Mouse (Mus musculus): ENCODE measurements around the gene Sik1. TPM values are rescaled to one million over a fixed set of nuclear protein-coding genes. Genes with fewer than 3 reads are reported as not detected.
A peak's percentile ranks its signal among the peaks of the same experiment; 100 is the strongest.

Sik1 gene
- 19.9 and 23.5 TPM in 2 replicates for polyA plus RNA-seq (2012; rRNA removed)
- 22.3 and 26.9 TPM in 2 replicates for polyA plus RNA-seq (2014; fragmentation: Nextera tagmentation; extraction: Ambion mirVana)

DNA sequence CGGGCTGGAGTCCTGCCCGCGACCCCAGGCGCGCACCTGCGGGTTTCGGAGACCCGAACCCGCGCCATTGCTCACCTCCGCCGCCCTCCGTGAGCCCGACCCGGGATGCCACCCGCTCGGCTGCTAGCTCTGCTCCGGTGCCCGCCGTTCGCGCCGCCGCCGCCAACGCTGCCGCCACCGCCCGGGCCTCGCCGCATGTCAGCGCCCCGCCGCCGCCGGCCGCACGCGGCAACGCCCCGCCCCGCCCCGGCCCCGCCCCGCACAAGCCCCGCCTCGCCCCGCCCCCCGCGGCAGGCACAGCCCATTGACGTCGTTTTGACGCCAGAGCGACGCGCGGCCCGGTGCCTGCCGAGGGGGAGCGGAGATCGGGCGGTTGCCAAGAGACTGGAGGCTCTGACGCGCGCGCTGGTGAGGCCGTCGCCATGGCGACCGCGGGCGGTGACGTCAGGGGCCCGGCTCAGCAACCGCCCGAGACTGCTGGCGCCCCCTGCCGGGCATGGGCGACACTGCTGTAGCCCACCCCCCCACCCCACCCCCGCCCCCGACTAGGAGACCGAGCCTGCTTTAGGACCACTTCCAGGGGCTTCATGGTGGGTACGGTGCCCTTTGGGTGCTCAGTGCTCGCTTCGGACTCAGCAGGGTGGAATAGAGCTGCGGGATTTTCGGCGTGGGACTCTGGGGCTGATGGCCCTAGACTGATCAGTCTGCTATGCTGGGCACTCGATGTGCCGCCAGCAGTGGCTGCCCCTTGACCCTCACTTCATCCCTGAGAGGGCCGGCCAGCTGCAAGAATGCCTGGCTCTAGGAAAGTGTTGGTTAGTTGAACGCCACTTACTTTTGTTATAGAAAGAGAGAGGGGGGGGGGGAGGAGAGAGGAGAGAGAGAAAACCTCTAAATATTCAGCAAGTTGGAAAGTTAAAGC is at the start of gene Sik1:
Gene Sik1 (minus strand): TSS at position 208 of the 922 bp plus-strand sequence.
- H3K4me1 ChIP-seq (ENCODE audit: control insufficient read depth, insufficient read depth, low read length) = peaks cover 22% of the 10 kb centered on the region
- peaks cover 7% of the 10 kb centered on the region for H3K36me3 ChIP-seq (ENCODE audit: control insufficient read depth, insufficient read depth, low read length)
- no peak for TF ChIP-seq POLR2A (IDR thresholded peaks at IDR 0.05; ENCODE audit: borderline replicate concordance, extremely low read depth, insufficient read depth, insufficient read length)
- 0% methylated on average over 24 of the region's 92 CpGs for WGBS
- ATAC-seq (ENCODE audit: low FRiP score, low read depth) = peak; percentile 94
- peak within 1 kb of the TSS; percentile 85 for H3K27ac ChIP-seq (replicated peaks; ENCODE audit: low read depth, low read length)
- no peaks in the 10 kb centered on the region for H3K27me3 ChIP-seq (ENCODE audit: control insufficient read depth, insufficient read depth, low read length)
- peak; percentile 97 for DNase-seq (ENCODE audit: low spot score)
- peak within 1 kb of the TSS; percentile 91 for H3K4me3 ChIP-seq (replicated peaks; ENCODE audit: low read length)
- H3K9ac ChIP-seq (ENCODE audit: low read depth, low read length, severe bottlenecking) = peak within 1 kb of the TSS; percentile 81
- H3K4me2 ChIP-seq (replicated peaks; ENCODE audit: low read depth, low read length, severe bottlenecking) = peak within 1 kb of the TSS; percentile 88
- H3K9me3 ChIP-seq (ENCODE audit: control insufficient read depth, low read length) = no peaks in the 10 kb centered on the region

DNA sequence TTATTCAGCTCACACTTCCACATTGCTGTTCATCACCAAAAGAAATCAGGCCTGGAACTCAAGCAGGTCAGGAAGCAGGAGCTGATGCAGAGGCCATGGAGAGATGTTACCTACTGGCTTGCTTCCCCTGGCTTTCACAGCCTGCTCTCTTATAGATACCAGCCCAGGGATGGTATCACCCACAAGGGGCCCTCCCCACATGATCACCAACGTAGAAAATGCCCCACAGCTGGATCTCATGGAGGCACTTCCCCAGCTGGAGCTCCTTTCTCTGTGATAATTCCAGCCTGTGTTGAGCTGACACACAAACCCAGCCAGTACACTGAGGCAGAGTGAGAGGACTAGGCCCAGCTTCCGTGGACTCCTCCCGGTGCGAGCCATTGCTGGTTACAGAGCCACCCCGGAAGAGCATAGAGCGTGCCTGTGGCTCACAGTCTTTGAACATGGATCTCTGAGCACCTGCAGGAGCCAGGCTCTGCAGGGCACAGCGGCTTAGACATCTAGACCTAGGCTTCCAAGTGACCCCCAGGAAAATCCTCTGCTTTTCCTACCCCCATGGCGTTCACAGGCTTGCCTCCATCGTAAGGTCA is 49.7 kb upstream of the Sik1 start:
- H3K4me3 ChIP-seq (replicated peaks; ENCODE audit: low read length) = no peak overlapping the region
- H3K9ac ChIP-seq (ENCODE audit: low read depth, low read length, severe bottlenecking) = no peak overlapping the region
- WGBS = 84% methylated on average over 9 of the region's 9 CpGs
- H3K36me3 ChIP-seq (ENCODE audit: control insufficient read depth, insufficient read depth, low read length) = no peaks in the 10 kb centered on the region
- no peaks in the 10 kb centered on the region for H3K9me3 ChIP-seq (ENCODE audit: control insufficient read depth, low read length)
- no peaks in the 10 kb centered on the region for H3K4me1 ChIP-seq (ENCODE audit: control insufficient read depth, insufficient read depth, low read length)
- no peaks in the 10 kb centered on the region for H3K27me3 ChIP-seq (ENCODE audit: control insufficient read depth, insufficient read depth, low read length)
- DNase-seq (ENCODE audit: low spot score) (no peak), ATAC-seq (ENCODE audit: low FRiP score, low read depth) (no peak)
- peak overlapping the region; percentile 58; the same call in 1 of the 2 replicates for H3K27ac ChIP-seq (replicated peaks; ENCODE audit: low read depth, low read length)
- H3K4me2 ChIP-seq (replicated peaks; ENCODE audit: low read depth, low read length, severe bottlenecking) = no peak overlapping the region
- no peak for TF ChIP-seq POLR2A (IDR thresholded peaks at IDR 0.05; ENCODE audit: borderline replicate concordance, extremely low read depth, insufficient read depth, insufficient read length)

DNA sequence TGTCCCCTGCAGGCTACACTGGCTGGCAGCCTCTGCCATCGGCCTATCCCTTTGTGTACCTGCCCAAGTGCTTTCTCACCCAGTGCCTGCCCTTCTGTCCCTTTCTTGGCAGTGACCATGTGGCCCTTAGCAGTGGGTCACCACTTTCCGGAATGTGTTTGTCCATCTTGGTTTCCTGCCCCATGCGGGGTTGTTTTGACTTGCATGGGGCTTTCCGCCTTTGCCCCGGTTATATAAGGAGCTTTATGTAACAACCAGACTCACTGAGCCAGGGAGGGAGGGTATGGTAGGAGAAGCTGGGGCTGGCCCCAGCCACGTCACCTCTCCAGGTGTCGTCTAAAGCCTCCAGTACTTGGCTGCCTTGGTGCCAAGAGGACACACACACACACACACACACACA is 48.4 kb upstream of the Sik1 start:
- H3K36me3 ChIP-seq (ENCODE audit: control insufficient read depth, insufficient read depth, low read length) = no peaks in the 10 kb centered on the region
- no peak for ATAC-seq (ENCODE audit: low FRiP score, low read depth)
- H3K9me3 ChIP-seq (ENCODE audit: control insufficient read depth, low read length) = no peaks in the 10 kb centered on the region
- no peaks in the 10 kb centered on the region for H3K27me3 ChIP-seq (ENCODE audit: control insufficient read depth, insufficient read depth, low read length)
- no peak for TF ChIP-seq POLR2A (IDR thresholded peaks at IDR 0.05; ENCODE audit: borderline replicate concordance, extremely low read depth, insufficient read depth, insufficient read length)
- no peak overlapping the region for H3K9ac ChIP-seq (ENCODE audit: low read depth, low read length, severe bottlenecking)
- H3K4me2 ChIP-seq (replicated peaks; ENCODE audit: low read depth, low read length, severe bottlenecking) = no peak overlapping the region
- H3K27ac ChIP-seq (replicated peaks; ENCODE audit: low read depth, low read length) = no peak overlapping the region
- no peaks in the 10 kb centered on the region for H3K4me1 ChIP-seq (ENCODE audit: control insufficient read depth, insufficient read depth, low read length)
- 82% methylated on average over 7 of the region's 7 CpGs for WGBS
- no peak overlapping the region for H3K4me3 ChIP-seq (replicated peaks; ENCODE audit: low read length)
- DNase-seq (ENCODE audit: low spot score) = no peak

DNA sequence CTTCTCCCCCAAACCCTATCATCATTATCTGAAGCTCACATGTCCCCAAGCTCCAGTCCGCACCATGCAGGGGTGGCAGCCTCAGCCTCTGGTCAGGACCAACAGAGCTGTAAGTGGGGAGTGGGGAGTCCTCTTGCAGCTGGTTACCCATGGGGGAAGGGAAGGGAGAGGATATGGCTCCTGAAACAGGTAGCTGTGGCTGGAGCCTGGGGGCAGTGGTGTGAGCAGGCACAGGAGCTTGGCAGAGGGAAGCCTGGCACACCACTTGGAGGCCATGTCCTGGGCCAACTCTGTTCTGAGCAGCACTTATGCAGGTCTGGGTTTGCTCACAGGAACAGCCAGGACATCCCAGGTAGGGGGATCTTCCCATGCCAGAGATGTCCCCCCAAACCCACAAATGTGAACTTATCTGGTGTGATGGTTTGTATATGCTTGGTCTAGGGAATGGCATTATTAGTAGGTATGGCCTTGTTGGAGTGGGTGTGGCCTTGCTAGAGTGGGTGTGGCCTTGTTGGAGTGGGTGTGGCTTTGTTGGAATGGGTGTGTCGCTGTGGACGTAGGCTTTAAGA is 47.1 kb upstream of the Sik1 start:
- WGBS = 66% methylated on average over 3 of the region's 3 CpGs

GRCm38 (mm10) chr17:31901461-31902204 is 46.0 kb upstream of the Sik1 start:
- Histone ChIP-seq H3K27me3 (ENCODE audit: control insufficient read depth, insufficient read depth, low read length) (no peaks in the 10 kb centered on the region), H3K36me3 (ENCODE audit: control insufficient read depth, insufficient read depth, low read length) (no peaks in the 10 kb centered on the region), H3K9ac (ENCODE audit: low read depth, low read length, severe bottlenecking) (no peak overlapping the region), H3K4me2 (replicated peaks; ENCODE audit: low read depth, low read length, severe bottlenecking) (no peak overlapping the region), H3K9me3 (ENCODE audit: control insufficient read depth, low read length) (no peaks in the 10 kb centered on the region), H3K27ac (replicated peaks; ENCODE audit: low read depth, low read length) (no peak overlapping the region), H3K4me3 (replicated peaks; ENCODE audit: low read length) (no peak overlapping the region), H3K4me1 (ENCODE audit: control insufficient read depth, insufficient read depth, low read length) (no peaks in the 10 kb centered on the region)
- no peak for ATAC-seq (ENCODE audit: low FRiP score, low read depth)
- TF ChIP-seq POLR2A (IDR thresholded peaks at IDR 0.05; ENCODE audit: borderline replicate concordance, extremely low read depth, insufficient read depth, insufficient read length) = no peak
- 69% methylated on average over 11 of the region's 11 CpGs for WGBS
- DNase-seq (ENCODE audit: low spot score) = no peak

More for the DNA sequence above, 47.1 kb upstream of the Sik1 start:
- H3K9ac ChIP-seq (ENCODE audit: low read depth, low read length, severe bottlenecking) = no peak overlapping the region
- H3K27me3 ChIP-seq (ENCODE audit: control insufficient read depth, insufficient read depth, low read length) = no peaks in the 10 kb centered on the region
- DNase-seq (ENCODE audit: low spot score) = no peak
- TF ChIP-seq POLR2A (IDR thresholded peaks at IDR 0.05; ENCODE audit: borderline replicate concordance, extremely low read depth, insufficient read depth, insufficient read length) = no peak
- no peaks in the 10 kb centered on the region for H3K4me1 ChIP-seq (ENCODE audit: control insufficient read depth, insufficient read depth, low read length)
- no peak overlapping the region for H3K4me2 ChIP-seq (replicated peaks; ENCODE audit: low read depth, low read length, severe bottlenecking)
- no peaks in the 10 kb centered on the region for H3K9me3 ChIP-seq (ENCODE audit: control insufficient read depth, low read length)
- H3K36me3 ChIP-seq (ENCODE audit: control insufficient read depth, insufficient read depth, low read length) = no peaks in the 10 kb centered on the region
- H3K4me3 ChIP-seq (replicated peaks; ENCODE audit: low read length) = no peak overlapping the region
- no peak for ATAC-seq (ENCODE audit: low FRiP score, low read depth)
- no peak overlapping the region for H3K27ac ChIP-seq (replicated peaks; ENCODE audit: low read depth, low read length)

Data from limb, embryonic 14.5 days (tissue).